Mouse (Mus musculus): ENCODE results near the gene Pcsk2.

Gene Pcsk2

DNA sequence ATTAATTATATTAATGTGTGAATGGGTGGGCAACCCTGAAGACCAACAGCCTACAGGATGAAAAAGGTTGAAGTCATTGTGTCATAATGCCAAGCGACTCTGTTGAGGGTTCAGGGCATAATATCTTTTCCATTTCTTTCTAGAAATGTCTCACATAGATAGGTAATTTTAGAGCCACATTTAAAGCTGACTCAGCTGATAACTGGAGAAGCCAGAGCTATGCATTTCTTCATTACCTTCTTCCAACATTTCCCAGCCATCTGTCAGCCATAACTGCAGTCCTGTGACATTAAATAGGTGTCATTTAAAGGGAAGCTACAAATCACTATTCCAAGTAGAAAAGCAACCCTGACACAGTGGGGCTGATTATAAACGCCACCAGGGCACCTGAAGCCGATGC lies 189.5 kb downstream of the Pcsk2 start:
- no peak for DNase-seq (ENCODE audit: low read depth)

DNA sequence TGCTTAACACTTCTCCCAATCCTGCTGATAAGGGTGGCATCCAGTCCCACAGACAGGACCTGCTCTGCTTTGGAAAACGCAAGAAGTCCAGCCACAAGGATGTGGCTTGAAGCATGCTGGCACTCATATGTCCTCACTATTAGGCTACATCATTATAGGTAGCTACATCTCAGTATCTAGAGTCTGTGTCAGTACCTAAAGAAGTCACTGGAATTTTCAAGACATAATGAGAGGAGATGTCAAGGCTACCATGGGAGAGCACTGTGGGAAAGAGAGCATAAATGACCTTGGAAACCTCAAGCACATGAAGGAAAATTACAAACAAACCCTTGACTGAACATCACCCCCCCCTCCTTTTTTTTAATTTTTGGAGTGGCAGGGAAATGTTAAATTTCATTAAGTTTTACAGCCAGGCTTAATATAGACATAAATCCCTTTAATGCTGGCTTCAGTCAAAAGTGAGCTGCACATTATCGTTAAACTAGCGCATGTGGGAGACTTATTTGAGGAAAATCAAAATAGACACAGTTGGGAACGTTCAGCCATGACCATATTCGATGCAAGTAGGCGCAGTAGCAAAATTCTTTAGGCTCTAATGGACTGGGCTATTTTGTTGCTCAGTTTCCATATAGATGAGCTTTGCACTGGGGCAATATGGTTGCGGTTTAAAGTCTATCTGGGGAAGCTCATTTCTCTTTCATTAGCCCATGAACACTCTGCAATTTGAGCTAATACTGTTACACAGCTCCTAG lies 193.7 kb downstream of the Pcsk2 start:
- DNase-seq (ENCODE audit: low read depth), result no peak

DNA sequence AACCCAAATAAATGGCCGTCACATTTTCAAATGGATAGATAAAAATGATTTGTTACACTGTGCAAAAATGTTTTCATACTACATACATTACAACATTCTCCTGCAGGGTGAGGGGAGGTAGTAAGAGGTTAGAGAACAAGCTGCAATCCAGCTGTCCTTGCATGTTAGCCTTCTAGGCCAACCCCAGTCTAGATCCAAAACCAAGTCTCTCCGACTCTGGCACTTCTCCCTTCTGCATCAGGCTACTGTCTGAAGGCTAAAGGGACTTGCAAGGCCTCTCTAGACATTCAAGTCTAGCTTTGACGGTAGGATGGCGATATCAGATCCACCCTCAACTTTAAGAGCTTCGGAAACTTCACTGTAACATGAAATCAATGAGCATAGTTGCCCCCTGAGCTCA lies 196.5 kb downstream of the Pcsk2 start:
- no peak for DNase-seq (ENCODE audit: low read depth)

DNA sequence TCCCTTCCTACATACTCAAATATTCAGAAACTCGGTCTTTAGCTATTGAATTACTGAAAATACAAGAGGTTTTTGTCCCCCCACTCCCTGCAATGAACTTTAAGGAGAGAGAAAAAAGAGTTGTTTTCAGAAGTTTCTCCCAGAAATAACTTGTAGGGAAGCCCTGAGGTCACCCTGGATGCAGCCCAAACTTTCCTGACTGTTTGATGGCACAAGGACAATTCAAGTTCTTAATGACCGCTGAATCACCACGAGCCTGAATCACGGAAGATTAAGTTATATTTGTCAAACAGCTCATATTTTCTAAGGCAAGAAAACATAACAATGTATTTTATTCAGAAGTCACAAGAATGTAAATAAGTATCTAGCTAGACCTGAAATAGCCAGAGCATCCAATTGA lies 197.1 kb downstream of the Pcsk2 start:
- DNase-seq (ENCODE audit: low read depth), result peak; percentile 22

DNA sequence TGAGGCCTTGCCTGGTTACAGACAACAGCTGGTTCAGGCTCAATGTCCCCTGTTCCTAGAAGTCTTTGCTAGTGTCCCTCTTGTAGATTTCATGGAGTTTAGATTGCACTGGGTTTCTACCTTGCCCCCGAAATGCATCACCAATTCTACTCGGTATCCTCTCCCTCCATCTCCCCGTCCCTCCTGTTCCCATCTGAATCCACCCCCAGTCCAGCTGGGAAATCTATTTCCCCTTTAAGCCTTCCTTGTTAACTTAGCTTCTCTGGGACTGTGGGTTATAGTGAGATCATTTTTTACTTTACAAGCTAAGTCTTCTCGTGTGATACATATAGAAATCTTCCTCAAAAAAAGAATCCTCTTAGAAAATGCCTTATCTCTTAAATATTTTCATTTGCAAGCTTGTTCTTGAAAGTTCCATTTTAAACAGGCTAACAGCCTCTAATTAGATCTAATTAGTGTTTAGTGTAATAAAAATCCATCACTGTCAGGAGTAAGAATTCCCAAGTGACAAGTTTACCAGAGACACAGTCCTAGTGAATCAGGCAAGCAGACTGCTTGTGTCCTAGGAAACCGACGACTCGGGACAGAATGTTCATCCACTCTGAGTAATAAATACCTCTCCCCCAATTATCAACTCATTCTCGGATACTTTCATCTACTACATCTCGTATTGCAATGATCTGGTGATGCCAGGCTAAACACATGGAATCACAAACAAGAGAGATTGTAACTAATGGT lies 206.3 kb downstream of the Pcsk2 start:
- no peak for DNase-seq (ENCODE audit: low read depth)

DNA sequence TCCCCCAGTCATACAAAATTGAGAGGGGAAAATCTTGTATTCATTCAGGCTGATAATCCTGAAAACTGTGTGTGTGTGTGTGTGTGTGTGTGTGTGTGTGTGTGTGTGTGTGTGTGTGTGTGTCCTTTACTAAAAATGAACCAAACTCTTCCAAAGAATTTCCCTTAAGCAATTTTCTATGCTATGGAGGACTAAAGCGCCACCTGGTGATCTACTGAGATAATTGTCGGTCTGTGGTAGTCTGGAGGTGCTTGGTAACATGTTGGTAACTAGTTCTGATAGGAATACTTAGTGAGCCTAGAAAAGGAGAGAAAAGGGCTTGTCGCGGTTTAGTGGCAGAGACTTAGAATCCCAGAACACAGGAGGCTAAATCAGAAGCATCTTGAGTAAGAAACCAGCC lies 230.5 kb downstream of the Pcsk2 start:
- DNase-seq (ENCODE audit: low read depth), result peak; percentile 62

DNA sequence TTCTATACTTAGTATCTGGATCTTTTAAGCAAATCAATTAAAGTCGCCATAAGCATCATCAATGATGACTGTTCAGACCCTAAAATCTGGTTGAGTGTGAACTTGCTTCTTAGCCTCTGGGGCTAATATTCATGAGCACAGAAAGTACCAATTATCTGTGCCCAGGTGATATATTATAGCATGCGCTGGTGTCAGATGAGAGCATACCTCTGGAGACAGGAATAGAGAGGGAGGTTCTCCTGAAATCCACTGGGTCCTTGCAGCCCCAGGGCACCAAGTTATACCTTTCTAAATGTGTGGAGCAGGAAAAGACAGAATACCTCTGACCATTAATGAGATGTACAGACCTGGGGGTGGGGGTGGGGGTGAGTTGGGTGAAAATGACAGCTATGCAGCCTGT lies 234.4 kb downstream of the Pcsk2 start:
- no peak for DNase-seq (ENCODE audit: low read depth)

DNA sequence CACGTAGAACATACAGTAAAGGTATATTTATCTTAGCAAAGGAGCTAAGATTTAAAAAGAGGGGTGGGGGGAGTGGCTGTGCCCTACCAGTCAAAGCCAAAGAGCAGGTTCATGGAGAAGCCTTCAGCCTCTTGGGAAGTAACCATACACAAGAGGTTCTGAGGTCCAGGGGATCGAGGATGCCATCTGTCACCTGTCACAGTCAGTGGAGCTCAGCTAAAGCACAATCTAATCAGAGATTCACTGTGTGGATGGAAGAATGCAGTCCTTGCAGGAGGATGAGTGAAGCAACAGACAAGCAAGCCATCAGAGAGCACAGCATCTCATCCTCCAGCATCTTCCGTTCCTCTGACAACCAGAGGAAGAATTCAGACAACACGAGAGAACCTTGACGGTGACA lies 244.0 kb downstream of the Pcsk2 start:
- DNase-seq (ENCODE audit: low read depth), result no peak

DNA sequence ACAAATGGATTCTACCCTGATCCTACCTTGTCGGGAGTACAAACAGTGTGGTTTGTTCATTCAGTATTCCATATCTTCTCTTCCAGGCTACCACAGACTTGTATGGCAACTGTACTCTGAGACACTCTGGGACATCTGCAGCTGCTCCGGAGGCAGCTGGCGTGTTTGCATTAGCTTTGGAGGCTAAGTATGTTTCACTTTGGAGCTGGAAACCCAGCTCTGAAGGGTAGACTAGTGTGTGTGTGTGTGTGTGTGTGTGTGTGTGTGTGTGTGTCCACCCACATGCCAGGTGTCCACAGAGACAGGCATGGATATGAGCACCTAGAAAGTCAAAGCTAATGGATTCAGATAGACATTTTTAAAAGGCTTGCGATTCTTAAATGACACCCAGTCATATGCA lies 249.9 kb downstream of the Pcsk2 start:
- DNase-seq (ENCODE audit: low read depth), result no peak

DNA sequence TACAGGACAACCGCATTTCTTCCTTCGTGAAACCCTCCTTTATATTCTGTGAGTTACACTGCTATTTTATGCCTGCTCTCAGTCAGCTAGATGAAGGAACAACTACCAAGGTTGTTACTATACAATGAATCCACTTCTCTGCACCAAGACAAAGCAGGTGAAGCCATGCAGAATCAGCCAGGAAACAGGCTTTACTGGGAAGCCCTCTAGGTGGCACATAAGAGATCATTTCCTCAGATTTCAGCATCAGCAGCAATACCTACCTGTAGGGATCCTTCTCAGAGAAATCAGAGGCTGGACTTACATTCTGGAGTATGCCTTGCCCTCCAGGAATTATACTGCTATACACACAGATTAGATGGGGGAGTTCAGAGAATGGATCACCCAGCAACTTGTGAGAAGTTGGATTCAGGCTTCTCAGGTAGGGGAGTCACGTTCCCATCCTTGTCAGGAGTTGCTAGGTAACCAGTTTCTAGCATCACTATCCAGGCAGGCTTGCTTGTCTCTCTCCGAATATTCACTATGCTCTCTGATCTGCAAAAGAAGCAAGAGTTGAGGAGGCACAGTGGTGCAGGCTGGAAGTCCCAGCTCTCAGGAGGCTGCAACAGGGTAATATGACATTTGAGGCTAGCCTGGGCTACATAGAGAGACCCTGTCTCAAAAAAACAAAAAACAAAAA lies 250.5 kb downstream of the Pcsk2 start:
- DNase-seq (ENCODE audit: low read depth), result no peak

DNA sequence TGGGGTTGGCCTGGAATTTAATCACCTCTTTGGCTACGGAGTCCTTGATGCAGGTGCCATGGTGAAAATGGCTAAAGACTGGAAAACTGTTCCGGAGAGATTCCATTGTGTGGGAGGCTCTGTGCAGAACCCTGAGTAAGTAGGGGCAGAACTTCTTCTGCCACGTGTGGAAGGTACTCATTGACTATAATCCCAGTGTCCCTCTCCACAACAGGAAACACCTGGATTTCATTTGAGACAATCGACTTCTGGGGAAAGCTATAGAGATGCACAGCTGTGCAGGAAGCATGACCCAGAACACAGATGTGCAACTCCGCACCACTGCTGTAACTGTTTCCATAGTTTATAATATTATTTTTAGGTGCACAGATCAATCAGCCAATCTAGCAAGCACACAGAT lies 255.1 kb downstream of the Pcsk2 start:
- DNase-seq (ENCODE audit: low read depth), result no peak

DNA sequence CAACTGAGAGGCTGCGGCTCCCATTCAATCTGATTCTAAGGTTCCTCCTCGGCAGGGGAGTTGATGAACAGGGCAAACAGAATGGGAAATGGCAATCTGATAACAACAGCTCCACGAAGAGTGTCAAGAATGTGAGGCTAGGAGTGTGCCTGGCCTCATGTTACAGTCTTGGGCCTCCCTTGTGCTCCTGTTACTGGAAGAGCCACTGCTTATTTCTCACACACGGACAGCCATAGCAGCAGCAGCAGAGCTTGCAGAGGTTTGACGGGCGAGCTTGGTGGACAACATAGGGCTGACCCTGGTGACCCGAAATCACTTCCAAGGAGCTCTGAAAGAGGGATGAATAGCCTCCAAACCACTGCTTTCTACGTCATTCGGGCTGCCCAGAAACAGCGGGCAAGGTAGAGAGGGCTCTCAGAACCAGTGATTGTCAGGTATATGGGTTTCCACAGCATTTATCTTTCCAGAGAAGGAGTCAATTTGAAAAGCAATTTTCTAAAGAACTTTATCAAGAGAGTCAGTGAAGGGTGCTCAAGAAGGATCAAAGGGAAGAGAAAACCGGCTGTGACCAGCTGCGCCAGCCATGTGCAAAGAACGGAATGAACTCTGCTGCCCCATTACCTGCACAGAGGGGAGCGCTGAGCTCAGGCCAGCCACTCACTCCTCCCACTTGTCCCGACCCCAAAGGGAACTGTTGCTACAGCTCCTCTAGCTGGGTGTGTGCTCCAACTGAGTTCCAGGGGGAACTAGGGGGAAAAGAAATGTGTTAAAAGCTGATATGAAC lies 260.4 kb downstream of the Pcsk2 start:
- DNase-seq (ENCODE audit: low read depth), result no peak

DNA sequence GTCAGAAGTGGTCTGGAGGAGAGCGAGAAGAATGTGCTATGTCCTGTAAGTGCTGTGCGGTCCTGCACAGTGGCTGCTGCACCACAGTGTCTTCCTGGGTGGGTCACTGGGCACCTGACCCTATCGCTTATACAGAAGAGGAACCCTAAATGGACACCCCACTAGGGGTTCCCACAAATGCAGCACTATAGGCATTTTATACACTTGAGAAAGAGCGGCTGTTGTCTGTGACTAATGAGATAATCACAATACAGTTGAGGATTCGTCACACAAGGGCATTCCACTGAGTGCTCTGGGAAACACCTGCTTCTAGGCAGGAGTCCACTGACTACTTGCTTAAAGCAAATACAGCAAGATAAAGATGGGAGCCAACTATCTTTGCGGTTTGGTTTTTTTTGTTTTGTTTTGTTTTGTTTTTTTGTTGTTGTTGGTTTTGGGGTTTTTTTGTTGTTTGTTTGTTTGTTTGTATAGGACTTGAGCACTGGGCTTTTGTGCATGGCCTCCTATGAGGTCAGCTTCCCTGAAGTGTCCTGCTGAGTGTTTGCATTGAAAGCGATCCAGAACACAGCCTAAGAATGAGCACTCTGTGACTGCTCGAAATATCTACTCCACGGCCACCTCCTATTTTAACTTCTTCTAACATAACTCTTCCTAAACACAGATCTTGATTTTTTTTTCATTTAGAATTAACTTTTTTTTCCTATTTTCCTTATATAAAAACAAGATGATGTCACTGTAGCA lies 261.1 kb downstream of the Pcsk2 start:
- no peak for DNase-seq (ENCODE audit: low read depth)

DNA sequence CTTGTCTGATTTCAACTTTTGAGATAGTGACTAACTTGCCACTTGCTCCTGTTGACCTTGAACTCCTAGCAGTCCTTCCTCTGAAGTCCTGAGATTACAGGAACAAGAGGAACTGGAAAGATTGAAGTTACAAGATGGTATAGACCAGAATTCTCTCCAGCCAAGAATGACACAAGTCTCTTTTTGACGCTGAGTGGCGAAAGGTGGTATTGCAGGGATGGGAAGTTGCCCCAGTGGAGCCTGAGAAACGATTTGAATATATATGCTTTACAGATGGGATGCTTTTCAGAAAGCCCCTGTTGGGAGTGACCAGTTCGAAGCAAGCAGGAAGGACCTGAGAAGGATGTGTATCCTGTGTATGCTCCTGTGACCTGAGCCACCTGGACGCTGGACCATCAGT lies 262.8 kb downstream of the Pcsk2 start:
- DNase-seq (ENCODE audit: low read depth), result peak; percentile 10

DNA sequence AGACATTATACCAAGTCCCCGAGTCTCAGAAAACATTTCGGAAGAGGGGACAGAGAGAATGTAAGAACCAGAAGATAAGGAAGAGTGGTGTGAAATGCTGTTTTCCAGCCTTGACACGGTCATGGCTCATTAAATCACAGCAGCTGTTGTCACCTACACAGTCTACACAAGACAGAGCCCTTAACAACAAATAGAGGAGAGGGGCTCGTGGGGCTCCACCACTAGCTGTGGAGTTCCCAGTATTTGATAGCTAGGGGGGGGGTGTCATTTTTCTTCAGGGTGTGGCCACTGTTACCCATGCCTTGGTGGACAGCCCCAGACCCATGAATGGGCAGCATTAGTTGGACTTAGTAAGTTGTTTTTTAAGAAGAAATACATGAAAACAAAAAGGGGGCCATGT lies 266.3 kb downstream of the Pcsk2 start:
- DNase-seq (ENCODE audit: low read depth), result no peak

DNA sequence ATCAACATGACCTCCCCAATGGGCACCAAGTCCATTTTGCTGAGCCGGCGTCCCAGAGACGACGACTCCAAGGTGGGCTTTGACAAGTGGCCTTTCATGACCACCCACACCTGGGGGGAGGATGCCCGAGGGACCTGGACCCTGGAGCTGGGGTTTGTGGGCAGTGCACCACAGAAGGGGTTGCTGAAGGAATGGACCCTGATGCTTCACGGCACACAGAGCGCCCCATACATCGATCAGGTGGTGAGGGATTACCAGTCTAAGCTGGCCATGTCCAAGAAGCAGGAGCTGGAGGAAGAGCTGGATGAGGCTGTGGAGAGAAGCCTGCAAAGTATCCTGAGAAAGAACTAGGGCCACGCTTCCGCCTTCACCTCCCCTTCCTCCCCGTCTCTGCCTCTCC lies 267.5 kb downstream of the Pcsk2 start:
- no peak for DNase-seq (ENCODE audit: low read depth)

DNA sequence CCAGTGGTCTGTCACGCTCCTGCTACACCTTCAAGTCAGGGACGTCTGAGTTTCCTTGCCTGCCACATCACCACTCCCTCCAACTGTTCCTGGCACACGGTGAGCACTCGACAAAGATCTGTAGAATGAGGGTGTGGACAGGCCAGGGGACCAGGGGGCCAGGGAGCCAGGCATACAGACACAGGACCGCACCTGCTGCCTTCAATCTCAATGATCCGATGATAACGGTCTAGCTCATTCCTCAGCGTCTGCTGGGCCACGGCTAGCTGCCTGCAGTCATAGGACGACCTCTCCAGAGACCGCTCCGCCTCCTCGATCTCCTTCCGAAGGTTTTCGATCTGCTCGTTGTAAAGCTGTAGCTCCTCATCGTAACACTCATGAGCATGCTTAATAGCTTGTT lies 285.7 kb downstream of the Pcsk2 start:
- DNase-seq (ENCODE audit: low read depth), result no peak

DNA sequence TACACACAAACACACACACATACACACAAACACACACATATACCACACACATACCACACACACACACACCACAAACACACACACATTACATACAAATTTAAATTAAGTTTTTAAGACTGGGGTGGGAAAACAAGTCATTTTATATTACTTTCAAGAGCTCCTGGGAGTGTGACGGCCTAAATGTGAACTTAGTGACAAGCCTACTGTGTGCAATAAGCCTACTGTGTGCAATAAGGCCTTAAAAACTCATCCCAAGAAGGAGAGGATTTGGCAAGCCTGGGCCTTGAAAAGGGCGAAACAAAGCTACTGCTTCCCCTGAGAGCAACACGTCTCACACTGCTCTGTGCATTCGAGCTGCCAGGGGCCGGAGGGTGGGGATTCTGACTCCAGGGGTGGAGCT lies 286.8 kb downstream of the Pcsk2 start:
- DNase-seq (ENCODE audit: low read depth), result no peak

DNA sequence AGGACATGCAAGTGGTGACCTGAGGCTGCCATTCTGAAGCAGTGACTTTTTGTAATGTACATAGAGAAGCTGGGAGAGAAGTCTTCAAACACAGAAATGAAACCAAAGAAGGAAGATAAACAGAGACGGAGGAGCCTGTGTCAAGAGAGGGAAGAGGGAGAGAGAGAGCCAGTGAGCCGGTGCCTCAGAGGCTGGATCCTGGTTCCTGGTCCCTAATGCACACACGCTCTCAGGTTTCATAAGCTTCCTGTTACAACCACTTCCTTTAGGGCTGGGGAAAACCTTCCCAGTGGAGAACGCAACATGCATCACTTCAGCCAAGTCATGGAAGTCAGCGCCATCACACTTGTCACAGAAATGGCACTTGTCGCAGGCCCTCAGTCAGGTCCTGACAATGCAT lies 288.1 kb downstream of the Pcsk2 start:
- no peak for DNase-seq (ENCODE audit: low read depth)

DNA sequence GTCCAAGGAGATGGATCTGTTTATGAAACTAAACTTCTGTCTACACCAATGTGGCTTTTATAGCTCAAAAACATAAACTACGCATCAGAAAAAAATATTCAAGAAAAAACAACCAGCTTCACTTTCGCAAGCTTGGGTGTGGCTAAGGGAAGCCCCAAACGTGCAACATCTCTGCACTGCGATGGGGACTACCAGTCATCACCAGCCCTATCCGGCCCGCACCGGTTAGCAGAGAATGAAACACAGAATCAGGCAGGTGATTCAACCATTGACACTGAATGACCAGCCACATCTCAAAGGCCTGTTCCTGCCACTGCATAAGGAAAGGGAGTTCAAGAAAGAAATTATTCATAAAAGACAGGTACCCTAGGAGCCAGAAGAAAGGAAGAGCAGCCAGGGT lies 289.9 kb downstream of the Pcsk2 start:
- DNase-seq (ENCODE audit: low read depth), result peak; percentile 9

DNA sequence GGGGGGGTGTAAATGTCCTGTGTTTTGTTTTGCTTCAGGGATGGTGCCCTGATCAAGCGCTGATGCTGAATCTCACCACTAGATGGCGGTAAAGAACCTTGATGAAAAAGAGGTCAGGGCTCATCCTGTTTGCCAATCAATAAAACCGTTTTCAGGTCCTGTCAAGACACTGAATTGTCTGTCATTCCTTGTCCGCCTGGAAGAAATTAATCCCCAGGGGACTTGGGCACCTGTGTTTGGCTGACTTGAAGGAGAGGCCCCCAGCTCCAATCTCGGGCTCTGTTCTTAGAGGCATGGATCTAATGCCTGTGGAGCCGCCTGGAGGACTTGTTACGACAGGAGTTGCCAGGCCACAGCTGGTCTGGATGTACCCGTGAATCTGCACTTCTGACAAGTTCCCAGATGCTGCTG lies 291.3 kb downstream of the Pcsk2 start:
- DNase-seq (ENCODE audit: low read depth), result peak; percentile 86

DNA sequence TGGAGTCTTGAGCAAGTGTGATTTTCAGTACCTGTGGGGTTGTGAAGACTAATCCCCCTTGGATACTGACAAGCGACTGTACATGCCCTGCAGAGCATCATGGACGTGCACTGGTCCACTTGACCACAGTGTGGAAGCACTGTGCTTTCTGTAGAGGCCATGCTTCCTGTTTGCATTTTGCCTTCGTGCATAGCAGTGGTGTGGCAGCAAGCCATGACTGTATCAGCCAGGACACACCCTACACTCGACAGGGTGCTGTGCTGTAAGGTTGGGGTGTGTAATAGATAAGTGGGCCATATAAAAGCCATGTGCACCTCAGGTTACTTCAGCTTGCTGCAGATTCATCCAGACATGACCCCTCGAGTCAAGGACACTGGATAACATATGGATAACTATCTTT lies 292.7 kb downstream of the Pcsk2 start:
- DNase-seq (ENCODE audit: low read depth), result peak; percentile 67
